Mouse (Mus musculus) olfactory bulb, adult 2 months (tissue): Measurements from ENCODE around the gene Alox5ap.

ENCODE experiments used
- CTCF ChIP-seq: fragments of 200-500 bp; IDR thresholded peaks from 2 replicates; pipeline ENCODE4 v1.5.1; 2012; ENCODE audit warnings: low read depth, mild to moderate bottlenecking, low read length, moderate library complexity; ENCODE audit not compliant: insufficient read depth
- POLR2A ChIP-seq: fragments of 200-500 bp; IDR thresholded peaks from 2 replicates; pipeline ENCODE4 v1.6.1; 2012; ENCODE audit warnings: mild to moderate bottlenecking, low read depth, low read length, moderate library complexity; ENCODE audit not compliant: insufficient read depth

- no peak for TF ChIP-seq POLR2A
- no peak for TF ChIP-seq CTCF
Measured at GRCm38 (mm10) chr5:149298234-149298633, 33.7 kb downstream of the Alox5ap start.
